Mouse (Mus musculus) kidney, adult 2 months (tissue): Measurements from ENCODE around the gene Mapkbp1. TPM values are rescaled to one million over a fixed set of nuclear protein-coding genes. Genes with fewer than 3 reads are reported as not detected.

ENCODE experiments used
- DNase-seq: peaks from one replicate; pipeline ENCODE4 v3.0.0; 2021
- H3K27ac ChIP-seq: fragments of 200-500 bp; 2 replicates; pipeline ENCODE4 v1.5.1; 2012; ENCODE audit warnings: low read depth, low read length, control low read depth, inconsistent platforms; ENCODE audit not compliant: insufficient read depth
- H3K27me3 ChIP-seq: fragments of 200-500 bp; replicated peaks from 2 replicates; pipeline ENCODE4 v1.6.1; 2012; ENCODE audit warnings: mild to moderate bottlenecking, moderate library complexity, low read length, inconsistent platforms; ENCODE audit not compliant: control insufficient read depth, insufficient read depth
- H3K36me3 ChIP-seq: fragments of 200-500 bp; 2 replicates; pipeline ENCODE4 v1.6.1; 2012; ENCODE audit warnings: mild to moderate bottlenecking, moderate library complexity, low read length, inconsistent platforms; ENCODE audit not compliant: control insufficient read depth, insufficient read depth
- H3K4me1 ChIP-seq: fragments of 200-500 bp; 2 replicates; pipeline ENCODE4 v1.6.1; 2011; ENCODE audit warnings: low read length; ENCODE audit not compliant: control insufficient read depth, insufficient read depth
- H3K4me3 ChIP-seq: fragments of 200-500 bp; 2 replicates; pipeline ENCODE4 v1.5.1; 2011; ENCODE audit warnings: mild to moderate bottlenecking, low read depth, low read length, control low read depth; ENCODE audit not compliant: insufficient read depth
- CTCF ChIP-seq: fragments of 200-500 bp; conservative IDR thresholded peaks from 2 replicates; pipeline ENCODE4 v1.5.1; 2011; ENCODE audit warnings: low read depth, mild to moderate bottlenecking, control low read depth, low read length, moderate library complexity, mixed read lengths; ENCODE audit not compliant: insufficient read depth, insufficient read length
- POLR2A ChIP-seq: fragments of 200-500 bp; IDR thresholded peaks from one replicate; pipeline ENCODE4 v1.6.1; 2011; ENCODE audit warnings: low read depth, low read length, control low read depth
- WGBS: fragments of 180-500 bp; shearing (Covaris S2); methylation state at CpG from one replicate; pipeline ENCODE4 v1.1.7; 2018; 5-methylcytosine and 5-hydroxymethylcytosine counted together
- polyA plus RNA-seq: library from polyadenylated mRNA; depleted of rRNA; stranded (reverse); fragments of >200 nt; gene quantifications from 2 replicates; pipeline ENCODE4 v1.2.3, GENCODE M21; 2012; rRNA removed

Gene Mapkbp1
- polyA plus RNA-seq: 9.0 and 11.5 TPM in 2 replicates

- TF ChIP-seq POLR2A: no peak
- Histone ChIP-seq H3K27ac (peak within 1 kb of the TSS; percentile 57), H3K4me1 (no peaks in the 10 kb centered on the region; the same call in 1 of the 2 replicates), H3K4me3 (peak within 1 kb of the TSS; percentile 83), H3K27me3 (no peaks in the 10 kb centered on the region), H3K36me3 (no peaks in the 10 kb centered on the region)
- WGBS: 1% methylated on average over 19 of the region's 19 CpGs
- DNase-seq: no peak
These were observed at the start of gene Mapkbp1 for GRCm38 (mm10) chr2:119972537-119972879. Gene Mapkbp1 (plus strand): TSS chr2:119972699.

- Histone ChIP-seq H3K4me1 (no peaks in the 10 kb centered on the region; the same call in 1 of the 2 replicates), H3K27ac (no peak overlapping the region), H3K4me3 (no peak overlapping the region), H3K36me3 (no peaks in the 10 kb centered on the region), H3K27me3 (no peaks in the 10 kb centered on the region)
- TF ChIP-seq CTCF (0 out of 2 replicates have a peak, but pooled peaks have one; percentile 21), POLR2A (no peak)
- peak; percentile 82 for DNase-seq
- 15% methylated on average over 9 of the region's 9 CpGs for WGBS
These were observed 1.9 kb upstream of the Mapkbp1 start for GRCm38 (mm10) chr2:119970571-119970970.

- Histone ChIP-seq H3K36me3 (no peaks in the 10 kb centered on the region), H3K27ac (no peak overlapping the region), H3K4me3 (no peak overlapping the region), H3K4me1 (no peaks in the 10 kb centered on the region; the same call in 1 of the 2 replicates), H3K27me3 (no peaks in the 10 kb centered on the region)
- no peak for TF ChIP-seq POLR2A
- no peak for TF ChIP-seq CTCF
- WGBS: 78% methylated on average over 3 of the region's 3 CpGs
- DNase-seq: no peak
These were observed 1.2 kb upstream of the Mapkbp1 start for GRCm38 (mm10) chr2:119971316-119971715.

DNA sequence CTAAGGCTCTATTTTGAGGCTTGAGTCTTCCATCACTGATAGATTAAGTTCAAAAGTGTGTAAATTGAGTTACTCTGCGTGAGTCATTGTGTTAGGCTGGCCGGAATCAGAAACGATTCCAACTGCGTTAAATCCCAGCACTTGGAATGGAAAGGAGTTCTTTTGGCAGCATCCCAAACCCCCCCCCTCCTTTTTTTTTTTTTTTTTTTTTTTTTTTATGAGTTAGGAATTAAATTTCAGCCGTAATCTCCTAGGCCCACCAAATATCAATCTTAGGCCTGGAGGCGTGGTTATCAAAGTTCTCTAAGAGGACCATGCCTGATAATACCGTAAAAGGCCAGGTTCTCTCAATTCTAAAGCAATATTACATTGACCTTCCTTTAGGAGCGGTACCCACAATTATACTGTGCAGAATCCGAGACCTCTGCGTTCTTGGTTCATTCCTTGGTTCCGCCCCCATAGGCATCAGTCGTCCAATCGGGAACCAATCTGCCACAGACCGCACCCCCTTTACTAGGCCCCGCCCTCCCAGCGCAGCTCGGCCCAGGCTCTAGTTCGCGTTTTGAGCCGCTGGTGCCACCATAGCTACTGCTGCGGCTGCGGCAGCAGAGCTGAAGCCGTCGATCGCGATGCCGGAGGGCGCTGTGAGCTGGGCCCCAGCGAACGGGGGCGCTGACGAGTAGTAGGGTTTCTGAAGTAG is 512 bp upstream of the Mapkbp1 start:
- peak overlapping the region; percentile 57 for H3K27ac ChIP-seq
- H3K4me3 ChIP-seq: peak overlapping the region; percentile 83
- H3K36me3 ChIP-seq: no peaks in the 10 kb centered on the region
- no peaks in the 10 kb centered on the region; the same call in 1 of the 2 replicates for H3K4me1 ChIP-seq
- WGBS: under 1% methylated on average over 32 of the region's 32 CpGs
- TF ChIP-seq POLR2A (peak; percentile 86), CTCF (peak; percentile 35; the same call in 1 of the 2 replicates)
- H3K27me3 ChIP-seq: no peaks in the 10 kb centered on the region
- peak; percentile 98 for DNase-seq

DNA sequence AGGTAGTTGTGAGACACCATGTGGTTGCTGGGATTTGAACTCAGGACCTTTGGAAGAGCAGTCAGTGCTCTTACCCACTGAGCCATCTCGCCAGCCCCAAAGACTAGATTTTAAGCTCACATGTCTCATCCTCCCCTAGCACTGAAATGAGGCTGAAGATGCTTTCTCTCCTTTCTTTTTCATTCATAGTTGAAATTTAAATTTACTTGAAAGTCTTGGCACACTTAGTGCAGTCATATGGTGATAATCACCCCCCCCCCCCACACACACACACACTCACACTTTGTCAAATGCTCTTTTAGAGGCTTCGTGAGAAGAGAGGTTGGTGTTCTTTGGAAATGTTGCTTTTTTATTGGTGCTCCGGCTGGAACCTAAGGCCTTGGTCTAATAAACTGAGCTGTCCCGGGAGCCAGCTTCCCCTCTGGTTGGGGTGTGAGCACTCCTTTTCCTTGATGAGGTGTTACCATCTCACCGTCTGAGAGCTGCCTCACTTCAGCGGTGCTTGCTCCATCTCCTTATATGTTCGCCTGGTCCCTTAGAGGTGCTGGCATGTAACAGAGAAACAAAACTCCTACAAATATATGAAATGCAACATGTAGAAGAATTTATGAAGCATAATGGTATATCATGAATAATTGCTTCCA is 8.0 kb downstream of the Mapkbp1 start:
- H3K27me3 ChIP-seq: no peaks in the 10 kb centered on the region
- DNase-seq: no peak
- H3K4me1 ChIP-seq: no peaks in the 10 kb centered on the region; the same call in 1 of the 2 replicates
- no peaks in the 10 kb centered on the region for H3K36me3 ChIP-seq
- 84% methylated on average over 7 of the region's 7 CpGs for WGBS
- TF ChIP-seq POLR2A (no peak), CTCF (no peak)
- no peak overlapping the region for H3K27ac ChIP-seq
- no peak overlapping the region for H3K4me3 ChIP-seq

GRCm38 (mm10) chr2:119981631-119982030 is 9.1 kb downstream of the Mapkbp1 start:
- DNase-seq: no peak
- TF ChIP-seq CTCF (no peak), POLR2A (no peak)
- 81% methylated on average over 2 of the region's 2 CpGs for WGBS
- H3K4me1 ChIP-seq: no peaks in the 10 kb centered on the region; the same call in 1 of the 2 replicates
- H3K36me3 ChIP-seq: no peaks in the 10 kb centered on the region
- H3K4me3 ChIP-seq: no peak overlapping the region
- H3K27ac ChIP-seq: no peak overlapping the region
- no peaks in the 10 kb centered on the region for H3K27me3 ChIP-seq

GRCm38 (mm10) chr2:119985871-119986270 is 13.4 kb downstream of the Mapkbp1 start:
- DNase-seq: no peak
- Histone ChIP-seq H3K4me1 (peaks cover 8% of the 10 kb centered on the region; the same call in 1 of the 2 replicates), H3K27me3 (no peaks in the 10 kb centered on the region), H3K27ac (no peak overlapping the region), H3K36me3 (no peaks in the 10 kb centered on the region), H3K4me3 (no peak overlapping the region)
- 82% methylated on average over 8 of the region's 8 CpGs for WGBS
- no peak for TF ChIP-seq POLR2A
- no peak for TF ChIP-seq CTCF
